Mouse (Mus musculus): Measurements from ENCODE around the gene Smok2a. TPM values are rescaled to one million over a fixed set of nuclear protein-coding genes. Genes with fewer than 3 reads are reported as not detected.
"Not testable (repeated sequence)": the region's sequence is repeated elsewhere in the genome, so short reads cannot be mapped to it uniquely, and the experiment has no call there.

The Smok2a gene
- polyA plus RNA-seq, 1 experiment from 2014 or later: not detected

DNA sequence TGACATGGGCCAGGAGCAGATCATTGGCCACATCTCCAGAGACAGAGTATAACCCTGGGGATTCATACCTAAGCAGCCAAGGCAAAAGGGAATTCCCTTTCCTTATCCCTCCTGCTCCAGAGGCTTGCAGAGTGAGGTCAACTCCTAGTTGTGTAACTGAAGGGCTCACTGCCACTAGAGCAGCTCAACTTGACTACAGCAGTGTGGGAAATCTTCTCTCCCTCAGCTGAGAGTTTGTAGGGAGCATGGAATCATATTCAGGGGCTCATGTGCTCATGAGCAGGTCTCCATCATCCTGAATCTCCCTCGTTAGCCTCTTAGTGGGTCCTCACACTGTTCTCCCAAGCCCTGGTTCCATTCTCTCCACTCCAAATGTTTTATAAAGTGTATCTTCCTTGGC, 15.7 kb upstream of the Smok2a start:
- not testable (repeated sequence) for H3K9me3 ChIP-seq (replicated peaks; ENCODE audit: control insufficient read depth, low read length); H3K4me3 ChIP-seq (ENCODE audit: low read depth, low read length); H3K4me1 ChIP-seq (ENCODE audit: control insufficient read depth, low read depth, low read length); ATAC-seq (ENCODE audit: low read depth); H3K36me3 ChIP-seq (ENCODE audit: control insufficient read depth, insufficient read depth); H3K27ac ChIP-seq (ENCODE audit: low read length); H3K4me2 ChIP-seq (ENCODE audit: low read depth, low read length); H3K9ac ChIP-seq (ENCODE audit: low read depth, low read length); H3K27me3 ChIP-seq (ENCODE audit: control insufficient read depth, insufficient read depth, low read depth, low read length)
- WGBS (ENCODE audit: insufficient replicate concordance): 38% methylated on average over 1 of the region's 1 CpGs

DNA sequence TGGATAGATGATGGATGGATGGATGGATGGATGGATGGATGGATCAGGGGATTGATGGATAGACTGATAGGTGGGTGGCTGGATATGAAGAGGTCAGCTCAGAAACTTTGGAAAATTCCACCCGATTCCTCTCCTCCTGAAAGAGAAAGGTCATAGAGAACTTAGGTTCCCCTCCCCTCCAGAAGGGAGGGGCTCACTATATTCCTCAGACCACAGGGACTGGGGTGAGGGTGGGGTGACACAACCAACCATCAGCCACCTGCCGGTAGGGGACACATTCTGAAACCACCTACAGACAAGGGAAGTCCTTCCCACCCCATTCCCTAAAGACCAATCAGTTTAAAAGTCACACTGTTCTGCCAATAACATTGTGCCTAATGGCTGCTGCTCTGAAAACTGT, 14.5 kb upstream of the Smok2a start:
- Histone ChIP-seq H3K4me2 (ENCODE audit: low read depth, low read length) (no peak overlapping the region), H3K27me3 (ENCODE audit: control insufficient read depth, insufficient read depth, low read depth, low read length) (no peaks in the 10 kb centered on the region), H3K9me3 (replicated peaks; ENCODE audit: control insufficient read depth, low read length) (peaks cover 5% of the 10 kb centered on the region), H3K4me1 (ENCODE audit: control insufficient read depth, low read depth, low read length) (no peaks in the 10 kb centered on the region), H3K4me3 (ENCODE audit: low read depth, low read length) (no peak overlapping the region), H3K36me3 (ENCODE audit: control insufficient read depth, insufficient read depth) (no peaks in the 10 kb centered on the region), H3K9ac (ENCODE audit: low read depth, low read length) (no peak overlapping the region), H3K27ac (ENCODE audit: low read length) (no peak overlapping the region)
- WGBS (ENCODE audit: insufficient replicate concordance): 71% methylated on average over 2 of the region's 2 CpGs
- no peak for ATAC-seq (ENCODE audit: low read depth)

DNA sequence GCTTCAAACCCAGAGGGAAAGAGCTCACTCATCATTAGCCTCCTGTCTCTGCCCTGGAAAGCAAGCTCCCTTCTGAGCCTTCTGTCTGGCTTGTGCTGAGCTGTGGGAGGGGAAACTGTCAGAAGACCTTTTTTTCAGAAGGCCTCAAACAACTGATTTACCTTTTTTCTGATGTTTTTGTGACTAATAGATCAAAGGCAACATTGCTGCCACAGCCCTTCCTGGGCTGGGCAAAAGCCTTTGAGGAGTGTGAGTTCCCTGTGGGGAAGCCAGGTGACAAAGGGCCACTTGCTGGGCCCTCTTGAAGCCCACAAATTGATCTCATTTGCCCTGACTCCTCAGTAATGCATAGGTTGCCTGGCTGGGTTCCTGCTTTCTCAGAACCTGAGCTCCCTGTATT, 12.5 kb upstream of the Smok2a start:
- H3K4me3 ChIP-seq (ENCODE audit: low read depth, low read length); H3K27ac ChIP-seq (ENCODE audit: low read length); ATAC-seq (ENCODE audit: low read depth); H3K9ac ChIP-seq (ENCODE audit: low read depth, low read length); H3K4me2 ChIP-seq (ENCODE audit: low read depth, low read length); H3K4me1 ChIP-seq (ENCODE audit: control insufficient read depth, low read depth, low read length); H3K36me3 ChIP-seq (ENCODE audit: control insufficient read depth, insufficient read depth); H3K27me3 ChIP-seq (ENCODE audit: control insufficient read depth, insufficient read depth, low read depth, low read length): not testable (repeated sequence)
- H3K9me3 ChIP-seq (replicated peaks; ENCODE audit: control insufficient read depth, low read length): peaks cover 11% of the 10 kb centered on the region

DNA sequence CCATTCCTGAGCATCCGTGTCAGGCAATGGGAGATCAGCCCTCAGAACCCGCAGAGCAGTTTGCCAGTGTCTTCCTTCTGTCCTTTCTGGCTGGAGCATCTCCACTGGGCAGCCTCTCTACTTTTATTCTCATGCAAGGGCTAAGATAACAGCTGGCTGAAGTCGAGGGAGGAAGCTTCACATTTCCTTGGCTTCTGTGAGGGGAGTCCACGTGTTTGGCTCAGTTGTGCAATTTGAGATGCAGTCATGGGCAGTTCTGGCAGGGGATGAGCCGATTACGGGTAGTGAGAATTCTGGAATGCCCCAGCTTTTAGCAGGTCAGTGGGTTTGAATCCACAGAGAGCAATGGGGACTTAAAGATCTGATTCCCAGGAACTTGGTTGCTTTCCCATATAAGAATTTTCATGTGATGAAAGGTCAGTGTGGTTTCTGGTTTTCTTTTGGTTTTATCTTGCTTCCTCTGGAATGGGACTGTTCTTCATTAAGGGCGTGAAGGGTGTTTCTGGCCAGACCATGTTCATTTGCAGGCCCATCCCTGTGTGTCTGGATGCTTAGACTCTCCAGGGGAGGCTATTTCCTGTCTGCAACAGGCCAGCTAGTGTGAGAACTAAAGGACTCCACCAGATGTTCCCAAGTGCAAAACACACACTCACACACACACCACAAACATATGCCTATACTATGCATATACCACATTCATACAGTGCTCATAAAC, 8.7 kb upstream of the Smok2a start:
- Histone ChIP-seq H3K4me1 (ENCODE audit: control insufficient read depth, low read depth, low read length) (no peaks in the 10 kb centered on the region), H3K4me3 (ENCODE audit: low read depth, low read length) (no peak overlapping the region), H3K9ac (ENCODE audit: low read depth, low read length) (no peak overlapping the region), H3K9me3 (replicated peaks; ENCODE audit: control insufficient read depth, low read length) (peaks cover 26% of the 10 kb centered on the region), H3K27me3 (ENCODE audit: control insufficient read depth, insufficient read depth, low read depth, low read length) (no peaks in the 10 kb centered on the region), H3K36me3 (ENCODE audit: control insufficient read depth, insufficient read depth) (no peaks in the 10 kb centered on the region), H3K4me2 (ENCODE audit: low read depth, low read length) (no peak overlapping the region), H3K27ac (ENCODE audit: low read length) (no peak overlapping the region)
- no peak for ATAC-seq (ENCODE audit: low read depth)
- WGBS (ENCODE audit: insufficient replicate concordance): 46% methylated on average over 7 of the region's 7 CpGs

DNA sequence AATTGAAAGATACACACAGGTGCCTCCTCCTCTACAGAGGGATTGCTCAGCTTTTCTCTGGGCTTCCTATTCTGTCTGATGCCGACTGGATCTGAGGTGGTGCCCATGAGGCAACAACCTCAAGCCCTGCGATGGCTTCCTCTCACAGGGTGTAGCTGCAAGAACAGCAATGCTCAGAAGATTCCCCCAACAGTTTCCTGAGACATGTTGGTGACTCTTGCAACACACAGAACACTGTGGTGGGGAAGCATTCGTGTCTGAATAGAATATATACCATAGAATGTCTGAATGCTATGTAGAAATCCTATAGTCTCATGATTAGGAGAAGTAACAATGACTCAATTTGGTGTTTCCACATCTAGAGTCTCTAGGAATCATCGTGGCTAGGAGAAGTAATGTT, 6.8 kb upstream of the Smok2a start:
- no peak for ATAC-seq (ENCODE audit: low read depth)
- H3K4me2 ChIP-seq (ENCODE audit: low read depth, low read length): no peak overlapping the region
- H3K9me3 ChIP-seq (replicated peaks; ENCODE audit: control insufficient read depth, low read length): peaks cover 29% of the 10 kb centered on the region
- H3K9ac ChIP-seq (ENCODE audit: low read depth, low read length): no peak overlapping the region
- H3K27me3 ChIP-seq (ENCODE audit: control insufficient read depth, insufficient read depth, low read depth, low read length): no peaks in the 10 kb centered on the region
- no peaks in the 10 kb centered on the region for H3K4me1 ChIP-seq (ENCODE audit: control insufficient read depth, low read depth, low read length)
- H3K36me3 ChIP-seq (ENCODE audit: control insufficient read depth, insufficient read depth): no peaks in the 10 kb centered on the region
- H3K4me3 ChIP-seq (ENCODE audit: low read depth, low read length): no peak overlapping the region
- no peak overlapping the region for H3K27ac ChIP-seq (ENCODE audit: low read length)
- WGBS (ENCODE audit: insufficient replicate concordance): 38% methylated on average over 4 of the region's 4 CpGs

DNA sequence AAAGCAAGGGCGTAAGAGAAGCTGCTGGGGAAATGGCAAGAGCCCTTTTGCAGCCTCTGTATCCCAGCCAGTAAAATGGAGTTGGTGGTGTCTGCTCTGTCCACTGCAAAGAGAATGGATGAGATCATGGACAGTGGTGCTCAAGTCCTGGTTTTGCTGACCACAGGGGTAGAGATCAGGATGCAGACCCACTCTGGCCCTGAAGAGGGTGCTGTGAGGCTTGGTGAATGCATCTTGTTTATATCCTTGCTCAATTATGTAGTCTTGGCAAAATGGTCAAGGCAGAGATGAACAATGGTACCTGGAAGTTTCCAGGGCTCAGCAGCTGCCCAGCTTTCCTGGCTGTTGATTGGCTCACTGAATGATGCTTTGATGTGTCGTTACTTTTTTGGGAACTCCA, 5.4 kb upstream of the Smok2a start:
- Histone ChIP-seq H3K9me3 (replicated peaks; ENCODE audit: control insufficient read depth, low read length) (peaks cover 32% of the 10 kb centered on the region), H3K36me3 (ENCODE audit: control insufficient read depth, insufficient read depth) (no peaks in the 10 kb centered on the region)
- 58% methylated on average over 2 of the region's 2 CpGs for WGBS (ENCODE audit: insufficient replicate concordance)

DNA sequence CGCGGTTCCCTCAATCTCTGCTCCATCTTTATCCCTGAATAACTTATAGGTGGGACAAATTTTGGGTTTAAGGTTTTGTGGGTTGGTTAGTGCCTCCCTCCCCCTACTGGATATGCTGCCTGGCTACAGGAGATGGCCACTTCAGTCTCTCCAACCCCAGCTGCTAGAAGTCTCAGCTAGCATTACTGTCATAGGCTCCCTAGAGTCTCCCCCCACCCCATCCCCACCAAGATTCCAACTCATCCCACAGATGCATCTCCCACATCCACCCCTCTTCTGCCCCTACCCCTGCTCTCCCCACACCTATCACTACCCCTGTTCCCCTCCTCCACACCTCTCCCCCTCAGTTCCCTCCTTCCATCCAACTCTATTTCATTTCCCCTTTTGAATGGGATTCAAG, 933 bp downstream of the Smok2a start:
- H3K9ac ChIP-seq (ENCODE audit: low read depth, low read length); H3K4me1 ChIP-seq (ENCODE audit: control insufficient read depth, low read depth, low read length); H3K4me2 ChIP-seq (ENCODE audit: low read depth, low read length); H3K27ac ChIP-seq (ENCODE audit: low read length); H3K27me3 ChIP-seq (ENCODE audit: control insufficient read depth, insufficient read depth, low read depth, low read length); H3K36me3 ChIP-seq (ENCODE audit: control insufficient read depth, insufficient read depth); ATAC-seq (ENCODE audit: low read depth); H3K4me3 ChIP-seq (ENCODE audit: low read depth, low read length): not testable (repeated sequence)
- peaks cover 20% of the 10 kb centered on the region for H3K9me3 ChIP-seq (replicated peaks; ENCODE audit: control insufficient read depth, low read length)
- 62% methylated on average over 2 of the region's 2 CpGs for WGBS (ENCODE audit: insufficient replicate concordance)

More for the DNA sequence above, 5.4 kb upstream of the Smok2a start:
- no peak for ATAC-seq (ENCODE audit: low read depth)
- Histone ChIP-seq H3K4me3 (ENCODE audit: low read depth, low read length) (no peak overlapping the region), H3K9ac (ENCODE audit: low read depth, low read length) (no peak overlapping the region), H3K27ac (ENCODE audit: low read length) (no peak overlapping the region), H3K4me1 (ENCODE audit: control insufficient read depth, low read depth, low read length) (no peaks in the 10 kb centered on the region), H3K27me3 (ENCODE audit: control insufficient read depth, insufficient read depth, low read depth, low read length) (no peaks in the 10 kb centered on the region), H3K4me2 (ENCODE audit: low read depth, low read length) (no peak overlapping the region)

DNA sequence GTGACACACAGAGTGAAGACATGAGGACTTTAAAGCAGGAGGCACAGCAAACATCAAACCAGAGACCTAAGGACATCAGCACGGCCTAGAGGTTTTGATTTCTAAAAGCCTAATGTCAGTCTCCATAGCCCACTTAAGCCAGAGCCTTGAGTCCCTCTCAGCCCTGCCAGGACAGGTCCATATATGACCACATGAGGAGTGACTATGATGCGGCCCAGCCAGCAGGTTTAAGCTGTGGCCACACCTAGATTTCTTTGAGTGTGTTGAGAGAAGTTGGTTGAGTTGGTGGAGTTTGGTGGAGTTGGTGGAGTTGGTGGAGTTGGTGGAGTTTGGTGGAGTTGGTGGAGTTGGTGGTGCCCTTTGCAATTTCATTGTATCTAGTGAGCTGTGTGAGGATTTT, 9.0 kb downstream of the Smok2a start, which contains the start of gene Smok2b:
TSS of gene Smok2b (plus strand) at position 301 of the 400 bp plus-strand sequence.
- not testable (repeated sequence) for H3K36me3 ChIP-seq (ENCODE audit: control insufficient read depth, insufficient read depth); H3K9ac ChIP-seq (ENCODE audit: low read depth, low read length); H3K4me2 ChIP-seq (ENCODE audit: low read depth, low read length); H3K27ac ChIP-seq (ENCODE audit: low read length); H3K4me3 ChIP-seq (ENCODE audit: low read depth, low read length); H3K27me3 ChIP-seq (ENCODE audit: control insufficient read depth, insufficient read depth, low read depth, low read length); H3K4me1 ChIP-seq (ENCODE audit: control insufficient read depth, low read depth, low read length); ATAC-seq (ENCODE audit: low read depth)
- WGBS (ENCODE audit: insufficient replicate concordance): 44% methylated on average over 2 of the region's 2 CpGs
- H3K9me3 ChIP-seq (replicated peaks; ENCODE audit: control insufficient read depth, low read length): peaks cover 36% of the 10 kb centered on the region

DNA sequence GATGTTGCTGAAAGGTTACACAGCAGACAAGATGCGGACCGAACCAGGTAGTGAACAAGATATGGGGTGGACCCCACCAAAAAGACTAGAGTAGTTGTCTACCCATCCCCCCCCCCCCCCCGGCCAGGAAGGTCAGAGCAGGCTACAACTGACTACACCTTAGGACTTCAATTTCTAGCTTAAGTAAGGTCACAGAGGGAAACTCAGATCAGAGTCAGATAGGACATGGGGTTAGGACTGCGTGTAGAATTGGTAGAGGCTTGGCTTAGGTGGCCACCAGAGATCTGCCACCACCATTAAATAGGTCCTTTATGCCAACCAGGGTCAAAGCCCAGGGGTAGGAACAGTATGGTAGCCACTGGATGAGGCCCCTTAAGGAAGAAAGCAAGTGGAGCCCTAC, 18.5 kb downstream of the Smok2a start:
- not testable (repeated sequence) for H3K27me3 ChIP-seq (ENCODE audit: control insufficient read depth, insufficient read depth, low read depth, low read length); H3K27ac ChIP-seq (ENCODE audit: low read length); H3K9ac ChIP-seq (ENCODE audit: low read depth, low read length); H3K4me3 ChIP-seq (ENCODE audit: low read depth, low read length); H3K4me1 ChIP-seq (ENCODE audit: control insufficient read depth, low read depth, low read length); H3K4me2 ChIP-seq (ENCODE audit: low read depth, low read length); H3K9me3 ChIP-seq (replicated peaks; ENCODE audit: control insufficient read depth, low read length); H3K36me3 ChIP-seq (ENCODE audit: control insufficient read depth, insufficient read depth); ATAC-seq (ENCODE audit: low read depth)
- WGBS (ENCODE audit: insufficient replicate concordance): 63% methylated on average over 4 of the region's 4 CpGs
